Mouse (Mus musculus) left cerebral cortex, adult 8-10 months (tissue): ENCODE measurements at regions not wholly inside any gene's neighbourhood (a gene's known extent, or its start where the extent isn't known, plus 50 kb on each side); places are given as distances from the start of the nearest gene placed in this dataset.
"Not testable (repeated sequence)": the region's sequence is repeated elsewhere in the genome, so short reads cannot be mapped to it uniquely, and the experiment has no call there.

Source experiments
- DNase-seq, 2 experiments: peaks; one replicate each; pipeline ENCODE4 v3.0.0; 2022; ENCODE audit warnings: low spot score in 2 of 2

GRCm38 (mm10) chr11:24296893-24297624 lies 219.2 kb downstream of the Bcl11a start:
- no peak for DNase-seq

DNA sequence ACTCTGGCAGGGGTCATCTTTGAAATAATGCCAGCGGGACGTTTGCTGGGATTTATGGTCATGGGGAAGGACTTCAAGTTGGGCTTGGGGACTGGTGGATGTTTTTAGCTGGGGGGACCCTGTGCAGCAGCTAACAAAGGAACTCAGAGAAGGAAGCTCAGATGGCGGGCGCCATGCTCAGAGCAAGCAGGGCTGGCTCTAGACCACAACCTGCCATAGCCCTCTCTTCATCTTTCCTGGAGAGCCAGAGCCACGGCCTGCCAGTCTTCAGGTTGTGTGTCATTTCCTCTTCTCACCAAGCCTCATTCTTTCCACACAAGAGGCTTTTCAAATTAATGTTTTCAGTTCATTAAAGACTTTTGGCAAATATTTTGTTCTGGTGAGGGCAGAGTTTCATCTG lies 219.9 kb downstream of the Bcl11a start:
- no peak for DNase-seq

DNA sequence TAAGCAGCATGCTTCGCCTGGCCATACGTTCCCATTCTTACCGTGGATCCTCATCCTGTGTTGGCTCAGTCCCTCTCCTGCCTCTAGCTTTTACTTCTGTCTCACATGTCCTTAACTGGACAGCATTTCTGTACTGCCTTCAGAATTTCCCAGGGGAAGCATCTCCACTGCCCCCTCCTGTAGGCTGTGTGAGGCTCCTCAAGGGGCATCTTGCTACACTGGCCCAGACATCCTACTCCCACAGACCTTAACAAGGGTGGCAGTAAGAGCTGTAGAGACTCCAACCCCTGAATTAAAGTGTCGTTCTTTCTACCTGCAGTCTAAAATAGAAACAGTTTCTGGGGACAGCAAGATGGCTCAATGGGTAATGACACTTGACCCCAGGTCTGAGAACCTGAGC lies 222.5 kb downstream of the Bcl11a start:
- no peak for DNase-seq

- no peak for DNase-seq
Measured at GRCm38 (mm10) chr11:24301201-24301600, 223.3 kb downstream of the Bcl11a start.

- DNase-seq = no peak
Measured at GRCm38 (mm10) chr11:24305145-24305553, 227.3 kb downstream of the Bcl11a start.

DNA sequence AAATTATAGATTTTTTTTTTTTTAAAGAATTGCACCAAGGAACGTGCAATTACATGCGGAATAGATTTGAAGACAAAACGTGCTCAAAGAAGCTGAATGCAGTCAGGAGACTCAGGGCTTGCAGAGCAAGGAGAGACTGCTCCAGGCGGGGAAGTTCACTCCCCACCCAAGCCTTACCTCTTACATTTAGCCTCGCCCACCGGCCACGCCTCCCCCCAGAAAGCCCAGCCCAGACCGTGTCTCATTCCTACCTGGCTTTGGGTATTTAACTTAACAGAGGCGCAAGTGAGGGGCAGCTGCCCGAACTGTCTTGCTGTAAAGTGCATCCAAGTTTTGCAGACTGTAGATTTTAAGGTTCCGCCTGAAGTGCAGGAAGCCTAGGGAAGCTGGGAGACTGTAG lies 227.8 kb downstream of the Bcl11a start:
- no peak for DNase-seq

DNA sequence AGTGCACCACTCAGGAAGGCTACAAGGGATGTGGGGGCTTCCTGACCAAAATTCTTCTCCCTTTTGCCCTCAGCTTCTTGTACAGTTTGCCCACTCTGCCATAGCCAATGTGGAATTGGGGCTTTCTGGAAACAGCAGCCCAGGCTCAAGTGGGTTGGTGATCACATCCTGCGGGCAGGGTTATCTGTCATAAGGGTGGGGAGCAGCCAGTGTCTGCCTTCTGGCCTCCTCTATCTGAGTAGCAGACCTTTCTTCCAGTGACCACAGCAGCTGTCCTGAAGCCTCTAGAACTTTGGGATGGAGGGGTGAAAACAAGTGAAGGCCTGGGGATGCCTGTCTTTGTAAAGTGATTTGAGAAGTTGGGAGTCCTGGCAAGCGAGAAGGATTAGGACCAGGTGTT lies 228.2 kb downstream of the Bcl11a start:
- DNase-seq = no peak

DNA sequence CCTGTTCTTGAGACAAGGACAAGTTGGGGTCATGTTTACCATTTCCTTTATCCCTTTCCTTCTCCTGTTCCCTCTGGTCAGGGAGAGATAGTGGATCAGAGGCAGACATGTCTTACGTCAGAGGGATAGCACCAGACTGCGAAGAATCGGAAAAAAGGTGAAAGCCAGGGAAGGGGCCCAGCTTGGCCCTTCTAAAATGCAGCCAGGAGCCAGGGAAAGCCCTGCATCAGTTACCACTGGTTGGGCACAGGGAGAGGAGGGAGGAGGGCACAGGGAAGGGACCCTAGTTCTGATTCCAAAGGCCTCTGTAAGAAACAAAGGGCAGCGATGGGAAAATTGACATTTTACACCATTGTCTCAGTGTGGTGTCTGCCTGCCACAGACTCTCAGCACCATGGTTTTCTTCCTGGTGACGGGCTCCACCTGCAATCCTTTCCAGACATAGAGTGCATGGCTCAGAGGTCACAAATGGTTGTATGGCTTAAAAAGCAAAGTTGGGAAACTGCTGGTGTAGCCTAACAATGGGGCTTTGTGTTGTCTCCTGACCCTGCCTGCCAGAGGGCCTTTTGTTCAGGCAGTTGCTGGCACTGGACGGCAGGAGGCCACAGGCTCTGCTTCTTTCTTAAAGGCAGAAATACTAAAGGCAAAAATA lies 229.9 kb downstream of the Bcl11a start:
- no peak for DNase-seq

DNA sequence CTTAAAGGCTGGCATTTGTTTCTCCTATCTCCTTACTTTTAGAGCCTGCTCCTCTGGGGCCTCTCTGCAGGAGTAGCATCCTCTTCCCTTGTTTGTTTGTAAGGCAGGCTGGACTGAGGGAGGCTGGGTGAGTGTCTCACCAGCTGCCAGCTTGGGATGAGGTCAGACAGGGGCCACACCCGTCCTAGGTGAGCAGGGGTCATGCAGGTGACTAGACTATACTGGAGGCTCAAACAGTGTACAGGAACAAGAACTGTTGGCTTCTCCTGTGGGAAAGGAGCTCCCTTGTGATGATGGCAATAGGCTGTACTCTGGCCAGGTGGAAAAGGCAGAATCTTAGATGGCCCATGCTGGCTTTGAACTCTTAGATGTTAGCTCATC lies 230.4 kb downstream of the Bcl11a start:
- DNase-seq = no peak

DNA sequence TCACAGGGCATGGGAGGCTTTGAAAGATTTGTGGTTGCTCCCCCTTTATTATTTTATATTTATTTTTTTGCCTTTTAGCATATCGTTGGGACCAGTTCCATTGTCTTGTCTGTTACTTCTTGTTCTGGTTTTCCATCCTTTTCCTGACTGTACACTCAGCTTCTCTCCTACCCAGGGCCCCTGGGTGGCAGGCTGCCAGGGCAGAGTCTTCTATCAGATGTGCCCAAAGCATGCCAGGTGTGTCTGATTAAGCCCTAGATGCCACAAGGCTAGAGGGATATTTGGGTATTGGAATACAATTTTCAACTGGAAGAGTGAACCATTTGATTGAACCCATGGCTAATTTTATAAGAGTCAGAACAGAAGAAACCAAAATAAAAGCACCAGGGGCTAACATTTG lies 236.2 kb downstream of the Bcl11a start:
- no peak for DNase-seq

- no peak for DNase-seq
Measured at GRCm38 (mm10) chr11:24315582-24315981, 237.7 kb downstream of the Bcl11a start.

DNA sequence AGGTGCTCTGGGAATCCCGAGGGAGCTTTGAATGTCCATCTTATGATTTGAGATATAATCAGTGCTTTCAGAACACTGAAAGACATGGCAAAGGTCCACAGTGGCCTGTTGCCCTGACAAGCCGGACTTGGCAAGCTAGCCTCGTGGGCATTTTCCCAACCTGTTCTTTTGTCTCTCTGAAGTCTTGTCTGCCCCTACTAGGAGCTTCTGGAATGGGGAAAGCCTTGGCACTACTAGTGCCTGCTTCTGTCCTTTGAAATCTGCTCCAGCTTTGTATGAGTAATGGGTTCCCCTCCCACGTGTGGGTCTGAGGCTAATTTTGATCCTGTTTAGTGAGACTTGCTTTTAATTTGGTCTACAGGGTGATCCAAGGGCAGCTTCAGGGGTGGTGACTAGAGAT lies 238.3 kb downstream of the Bcl11a start:
- DNase-seq = peak in 1 of 2 experiments; percentile 42

GRCm38 (mm10) chr11:24317989-24318735 lies 240.3 kb downstream of the Bcl11a start:
- DNase-seq = no peak

DNA sequence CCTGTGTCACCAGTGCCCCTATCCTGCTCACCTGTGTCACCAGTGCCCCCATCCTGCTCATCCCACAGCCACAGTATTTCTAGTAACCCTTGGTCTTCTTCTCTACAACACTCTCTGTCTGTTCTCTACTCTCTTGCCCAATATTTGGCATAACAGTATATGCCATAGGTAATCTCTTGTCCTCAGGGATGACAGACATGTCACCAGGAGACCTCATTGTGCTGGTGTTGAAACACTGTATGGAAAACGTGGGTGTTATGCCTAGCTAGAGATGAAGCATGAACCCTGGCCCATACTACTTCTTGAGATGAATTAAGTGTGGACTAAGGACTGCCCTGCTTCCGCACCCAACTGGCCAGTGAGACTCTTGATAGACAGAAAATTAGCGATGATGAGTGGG lies 241.4 kb downstream of the Bcl11a start:
- no peak for DNase-seq

GRCm38 (mm10) chr11:24322412-24322811 lies 244.6 kb downstream of the Bcl11a start:
- not testable (repeated sequence) for DNase-seq

- no peak for DNase-seq
Measured at GRCm38 (mm10) chr11:24328481-24328880, 250.6 kb downstream of the Bcl11a start.

DNA sequence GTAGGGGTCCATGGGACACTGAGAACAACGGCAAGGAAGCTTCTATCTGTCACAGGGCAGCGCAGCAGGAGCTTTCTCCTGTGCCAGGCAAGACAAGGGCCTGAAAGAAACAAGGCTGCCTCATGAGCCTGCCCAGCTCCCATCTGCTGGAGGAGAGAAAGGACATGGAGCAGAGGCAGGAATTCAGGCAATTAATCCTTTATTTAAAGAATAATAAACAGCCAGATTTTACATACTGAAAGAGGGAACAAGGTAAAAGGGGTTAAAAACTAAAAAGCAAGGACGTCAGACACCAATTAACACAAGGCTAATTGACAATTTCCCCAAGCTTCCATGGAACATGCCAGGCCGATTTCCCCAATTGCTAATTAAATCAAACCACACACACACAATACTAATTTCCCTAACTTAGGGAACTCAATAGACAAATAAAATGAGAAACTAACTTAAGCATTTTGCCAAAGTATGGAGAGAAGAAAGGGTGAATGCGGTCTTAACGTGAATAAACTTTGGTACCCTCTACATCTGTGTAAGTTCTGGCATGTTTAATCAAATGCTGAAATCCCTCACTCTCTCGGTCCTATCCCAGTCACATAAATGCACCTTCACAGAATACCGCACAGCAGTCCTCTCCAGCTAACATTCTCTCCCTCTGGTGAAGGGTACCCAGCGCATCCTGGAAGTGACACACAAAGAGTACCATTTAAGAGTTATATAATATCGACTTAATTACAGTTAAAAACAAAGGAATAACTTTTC lies 252.7 kb downstream of the Bcl11a start:
- no peak for DNase-seq

- no peak for DNase-seq
Measured at GRCm38 (mm10) chr11:24332241-24332640, 254.4 kb downstream of the Bcl11a start.

DNA sequence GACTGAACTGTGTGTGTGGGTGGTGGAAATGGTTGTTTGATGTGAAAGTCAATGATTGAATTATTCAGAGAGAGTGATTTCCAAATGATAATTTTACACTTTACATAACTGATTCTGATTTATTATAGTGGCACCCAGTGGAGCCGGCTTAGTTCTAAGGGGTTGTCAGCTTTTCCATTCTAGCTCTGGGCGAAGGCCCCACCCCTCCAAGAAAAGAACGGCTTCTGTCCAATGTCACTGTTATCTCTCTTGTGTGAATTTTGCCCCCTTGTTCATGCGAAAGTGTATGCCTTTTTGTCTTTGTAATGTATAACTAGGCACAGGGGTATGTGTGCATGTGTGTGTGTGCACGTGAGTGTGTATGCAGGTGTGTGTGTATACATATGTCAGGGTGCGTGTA lies 255.3 kb downstream of the Bcl11a start:
- no peak for DNase-seq

GRCm38 (mm10) chr11:24335256-24335655 lies 257.4 kb downstream of the Bcl11a start:
- no peak for DNase-seq

GRCm38 (mm10) chr11:24338111-24338510 lies 260.3 kb downstream of the Bcl11a start:
- DNase-seq = no peak

DNA sequence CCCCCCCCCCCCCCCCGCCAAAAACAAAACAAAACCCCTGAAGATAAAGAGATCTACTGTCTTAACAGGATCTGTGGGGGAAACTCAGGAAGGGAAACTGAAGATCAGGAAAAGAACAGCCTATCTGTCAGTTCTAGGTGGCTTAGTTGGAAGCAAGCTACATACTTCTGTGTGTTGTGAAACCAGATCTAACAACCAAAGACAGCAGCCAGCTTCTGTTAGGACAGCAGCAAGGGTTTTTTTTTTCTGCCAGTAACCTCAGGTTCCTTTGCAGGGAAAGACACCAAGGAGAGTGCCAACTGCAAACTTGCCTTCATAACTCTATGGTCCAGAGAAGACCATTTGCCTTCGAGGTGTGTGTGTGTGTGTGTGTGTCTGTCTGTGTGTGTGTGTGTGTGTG lies 261.2 kb downstream of the Bcl11a start:
- DNase-seq = no peak
